Mouse (Mus musculus) C2C12 (cell line): ENCODE measurements around the gene Pgap3.
A peak's percentile ranks its signal among the peaks of the same experiment; 100 is the strongest.

Source experiments
- CTCF ChIP-seq: IDR thresholded peaks from one replicate; pipeline ENCODE4 v1.5.1; 2011; ENCODE audit not compliant: control insufficient read depth, insufficient read depth, insufficient read length
- MAX ChIP-seq: IDR thresholded peaks from one replicate; pipeline ENCODE4 v1.6.1; 2011; ENCODE audit warnings: mild to moderate bottlenecking, control low read depth
- MYOD1 ChIP-seq: IDR thresholded peaks from one replicate; pipeline ENCODE4 v1.6.1; 2011; ENCODE audit warnings: low read depth; ENCODE audit not compliant: control insufficient read depth, insufficient read length

- no peak for TF ChIP-seq MYOD1
- peak; percentile 35 for TF ChIP-seq CTCF
- TF ChIP-seq MAX = no peak
Measured at GRCm38 (mm10) chr11:98355732-98356299, 44.5 kb downstream of the Pgap3 start.
